Mouse (Mus musculus) G1E (cell line): ENCODE data around the gene Kcnn4. TPM values are rescaled to one million over a fixed set of nuclear protein-coding genes. Genes with fewer than 3 reads are reported as not detected.

Source experiments
- ATAC-seq: 2 replicates; pipeline ENCODE4 v1.8.0; 2016; ENCODE audit warnings: mild to moderate bottlenecking; ENCODE audit not compliant: insufficient number of reproducible peaks, poor library complexity, low FRiP score, severe bottlenecking; ENCODE audit errors: extremely low read depth
- DNase-seq: peaks from one replicate; pipeline ENCODE4 v3.0.0; 2012; ENCODE audit warnings: low spot score
- H3K27me3 ChIP-seq: 2 replicates; pipeline ENCODE4 v1.6.1; 2012; ENCODE audit warnings: mild to moderate bottlenecking, low read length, inconsistent platforms; ENCODE audit not compliant: insufficient read depth
- H3K36me3 ChIP-seq: replicated peaks from 2 replicates; pipeline ENCODE3; 2012; ENCODE audit warnings: mild to moderate bottlenecking, inconsistent platforms
- H3K4me1 ChIP-seq: 2 replicates; pipeline ENCODE4 v1.6.1; 2012; ENCODE audit warnings: low read depth, low read length, inconsistent platforms, mixed read lengths; ENCODE audit not compliant: insufficient read depth
- H3K4me3 ChIP-seq: 2 replicates; pipeline ENCODE4 v1.5.1; 2012; ENCODE audit warnings: low read depth, mild to moderate bottlenecking, inconsistent platforms, low read length, moderate library complexity, mixed read lengths
- H3K9me3 ChIP-seq: replicated peaks from 2 replicates; pipeline ENCODE4 v1.6.1; 2012; ENCODE audit warnings: inconsistent platforms
- CTCF ChIP-seq: IDR thresholded peaks from 2 replicates; pipeline ENCODE4 v1.5.1; 2012; ENCODE audit warnings: low read depth, low read length, inconsistent platforms, mixed read lengths
- GATA1 ChIP-seq: IDR thresholded peaks from 2 replicates; pipeline ENCODE4 v1.6.1; 2012; ENCODE audit warnings: borderline replicate concordance, low read length, inconsistent platforms, mixed read lengths
- GATA2 ChIP-seq: IDR thresholded peaks from 2 replicates; pipeline ENCODE4 v1.6.1; 2012; ENCODE audit warnings: low read depth, low read length, inconsistent platforms, borderline replicate concordance
- POLR2AphosphoS5 ChIP-seq: IDR thresholded peaks from 2 replicates; pipeline ENCODE4 v1.6.1; 2012; ENCODE audit warnings: low read depth, low read length, inconsistent platforms; ENCODE audit not compliant: insufficient replicate concordance
- TAL1 ChIP-seq: conservative IDR thresholded peaks from 2 replicates; pipeline ENCODE4 v1.6.1; 2012; ENCODE audit warnings: low read depth, low read length, inconsistent platforms, mixed read lengths
- polyA plus RNA-seq: library from polyadenylated mRNA; stranded (reverse); fragments of >175 nt; gene quantifications from 2 replicates; pipeline ENCODE4 v1.2.3, GENCODE M21; 2012
- total RNA-seq, 2 experiments: library from RNA; stranded (forward) in 1 of 2; stranded (reverse) in 1 of 2; fragments of 200-1000 nt in 1 of 2; fragments of >200 nt in 1 of 2; fragmentation: Nextera tagmentation in 1 of 2; gene quantifications; 2 replicates each; pipeline ENCODE4 v1.2.3; 2014 to 2017

Gene Kcnn4
- total and polyA plus RNA-seq, 3 experiments = 20.4 to 70.4 (median 40.3) TPM

DNA sequence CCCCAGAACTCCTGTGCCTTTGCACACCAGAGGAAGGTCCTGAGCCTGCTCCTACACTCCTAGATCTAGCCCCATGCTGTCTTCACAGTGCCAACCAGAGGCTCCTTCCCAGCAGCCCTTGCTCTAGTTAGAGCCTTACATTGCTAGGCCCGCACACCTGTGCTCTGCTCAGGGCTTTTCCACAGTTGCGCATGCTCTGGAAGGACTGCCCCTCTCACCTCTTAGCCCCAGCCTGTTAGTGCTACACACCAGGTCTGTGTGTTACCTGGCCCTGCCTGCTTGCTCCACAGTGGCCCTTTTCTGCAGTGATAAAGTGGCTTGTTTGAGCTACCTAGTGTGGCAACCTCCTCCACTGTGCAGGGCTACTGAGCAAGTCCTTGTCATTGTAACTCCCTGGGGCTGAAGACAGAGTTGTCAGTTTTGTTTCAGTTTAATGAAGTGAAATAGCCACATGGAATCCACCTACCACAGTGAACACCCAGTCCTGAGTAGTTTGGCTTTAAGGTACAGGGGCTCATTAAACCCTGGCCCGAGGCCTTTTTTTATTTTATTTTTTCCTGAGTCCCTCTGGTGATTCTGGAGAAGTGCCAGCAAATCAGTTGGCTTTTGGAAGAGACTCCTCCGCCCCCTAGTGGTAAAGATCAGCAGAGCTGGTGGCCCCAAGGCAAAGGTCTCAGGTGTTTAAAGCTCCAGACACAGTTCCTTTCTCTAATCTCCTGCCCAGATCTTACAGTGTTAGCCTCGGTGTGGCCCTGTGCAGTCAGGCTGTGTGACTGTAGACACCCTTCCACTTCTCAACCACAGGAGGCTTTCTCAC is 36.7 kb downstream of the Kcnn4 start:
- peak; percentile 48 for DNase-seq
- Histone ChIP-seq H3K9me3 (peaks cover 5% of the 10 kb centered on the region; the same call in 1 of the 2 replicates), H3K36me3 (peaks cover 95% of the 10 kb centered on the region), H3K4me1 (peaks cover 22% of the 10 kb centered on the region), H3K4me3 (no peak overlapping the region), H3K27me3 (no peaks in the 10 kb centered on the region)
- ATAC-seq = peak; percentile 54
- TF ChIP-seq CTCF = peak; percentile 27
- TF ChIP-seq GATA1 = no peak

DNA sequence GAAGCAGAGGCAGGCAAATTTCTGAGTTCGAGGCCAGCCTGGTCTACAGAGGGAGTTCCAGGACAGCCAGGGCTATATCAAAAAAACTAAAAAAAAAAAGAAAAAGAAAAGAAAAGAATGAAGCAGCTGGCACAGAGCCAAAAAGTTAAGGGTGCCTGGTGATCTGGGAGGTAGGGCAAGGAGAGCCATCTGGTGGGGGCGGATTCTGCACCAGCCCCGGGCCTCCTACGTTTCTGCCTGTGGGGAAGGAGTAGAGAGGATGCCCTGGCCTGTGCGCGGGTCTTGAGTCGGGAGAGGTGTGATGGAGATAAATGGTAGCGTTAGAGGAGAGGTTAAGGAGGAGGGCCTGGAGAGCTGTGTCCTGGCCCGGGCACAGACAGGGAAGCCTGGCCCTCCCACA is 38.1 kb downstream of the Kcnn4 start:
- no peak for ATAC-seq
- Histone ChIP-seq H3K4me1 (peaks cover 15% of the 10 kb centered on the region), H3K27me3 (no peaks in the 10 kb centered on the region), H3K36me3 (peaks cover 94% of the 10 kb centered on the region), H3K9me3 (no peaks in the 10 kb centered on the region), H3K4me3 (no peak overlapping the region)
- TF ChIP-seq GATA2 (no peak), CTCF (no peak), TAL1 (no peak), POLR2AphosphoS5 (no peak), GATA1 (no peak)
- DNase-seq = no peak

DNA sequence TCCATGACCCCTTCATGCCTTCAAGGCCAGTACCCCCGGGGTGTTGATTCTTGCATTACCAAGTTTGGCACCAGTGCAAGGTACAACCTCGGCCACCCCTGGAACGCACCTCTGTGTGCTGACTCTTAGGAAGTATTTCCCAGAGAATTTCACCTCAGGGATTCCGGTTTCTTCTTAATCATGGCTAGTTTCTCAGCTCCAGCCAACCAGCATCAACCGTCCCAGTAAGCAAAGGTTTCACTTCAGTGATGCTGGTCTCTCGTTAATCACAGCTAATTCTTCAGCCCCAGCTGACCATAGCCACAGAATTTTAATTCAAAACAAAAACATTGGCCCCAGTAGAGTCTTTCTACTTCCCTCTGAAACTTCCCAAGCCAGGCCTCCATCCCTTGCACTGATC is 40.1 kb downstream of the Kcnn4 start:
- Histone ChIP-seq H3K4me3 (no peak overlapping the region), H3K27me3 (no peaks in the 10 kb centered on the region), H3K4me1 (peaks cover 14% of the 10 kb centered on the region), H3K9me3 (no peaks in the 10 kb centered on the region), H3K36me3 (peaks cover 96% of the 10 kb centered on the region)
- TF ChIP-seq TAL1 (no peak), CTCF (no peak), POLR2AphosphoS5 (no peak), GATA2 (no peak), GATA1 (no peak)
- DNase-seq (no peak), ATAC-seq (no peak)

DNA sequence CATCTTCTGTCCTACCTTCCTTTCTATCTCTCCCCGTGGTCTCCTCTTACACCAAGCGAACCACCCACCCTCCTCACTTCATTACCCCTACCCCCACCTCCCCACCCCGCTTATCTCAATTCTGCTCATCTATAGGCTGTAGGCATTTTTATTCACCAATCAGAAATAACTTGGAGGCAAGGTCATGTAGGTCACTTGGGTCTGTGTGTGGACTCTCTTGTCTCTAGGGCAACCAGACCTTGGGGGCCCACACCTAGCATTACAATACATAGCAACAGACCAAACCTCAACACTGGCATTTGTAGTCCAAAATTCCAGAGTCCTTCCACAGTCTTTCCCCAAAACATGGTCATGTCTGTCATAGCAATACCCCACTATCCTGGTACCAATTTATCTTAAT is 40.8 kb downstream of the Kcnn4 start:
- no peak for TF ChIP-seq POLR2AphosphoS5
- TF ChIP-seq TAL1 = no peak
- TF ChIP-seq GATA1 = no peak
- TF ChIP-seq CTCF = no peak
- no peak for TF ChIP-seq GATA2
- Histone ChIP-seq H3K4me3 (no peak overlapping the region), H3K27me3 (no peaks in the 10 kb centered on the region)

DNA sequence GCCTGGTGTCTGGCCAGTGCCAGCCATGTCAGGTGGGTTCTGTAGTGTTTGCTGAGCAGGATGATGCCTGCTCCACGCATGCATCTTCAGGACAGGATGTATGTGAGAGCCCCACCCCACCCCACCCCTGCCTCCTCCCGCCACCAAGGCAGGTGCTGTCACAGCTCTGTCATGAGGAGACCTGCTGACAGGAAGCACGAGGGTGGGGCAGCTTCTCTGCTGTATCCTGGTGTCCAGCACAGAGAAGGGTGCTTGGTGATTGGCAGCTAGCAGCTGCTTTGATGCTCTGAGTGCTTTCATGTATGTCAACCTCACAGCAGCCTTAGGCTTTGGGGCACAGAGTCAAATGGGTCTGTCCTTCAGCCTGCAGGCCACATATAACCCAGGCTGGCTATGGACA is 43.6 kb downstream of the Kcnn4 start:
- no peak; the same call in 1 of the 2 replicates for ATAC-seq
- peaks cover 93% of the 10 kb centered on the region for H3K36me3 ChIP-seq
- H3K9me3 ChIP-seq = no peaks in the 10 kb centered on the region
- DNase-seq = no peak
- TF ChIP-seq GATA1 (no peak), GATA2 (no peak), POLR2AphosphoS5 (no peak)
- H3K27me3 ChIP-seq = no peaks in the 10 kb centered on the region
- H3K4me1 ChIP-seq = no peaks in the 10 kb centered on the region
- no peak overlapping the region for H3K4me3 ChIP-seq

More for the DNA sequence above, 40.8 kb downstream of the Kcnn4 start:
- H3K9me3 ChIP-seq = no peaks in the 10 kb centered on the region
- peaks cover 14% of the 10 kb centered on the region for H3K4me1 ChIP-seq
- DNase-seq = no peak
- ATAC-seq = no peak
- peaks cover 96% of the 10 kb centered on the region for H3K36me3 ChIP-seq

DNA sequence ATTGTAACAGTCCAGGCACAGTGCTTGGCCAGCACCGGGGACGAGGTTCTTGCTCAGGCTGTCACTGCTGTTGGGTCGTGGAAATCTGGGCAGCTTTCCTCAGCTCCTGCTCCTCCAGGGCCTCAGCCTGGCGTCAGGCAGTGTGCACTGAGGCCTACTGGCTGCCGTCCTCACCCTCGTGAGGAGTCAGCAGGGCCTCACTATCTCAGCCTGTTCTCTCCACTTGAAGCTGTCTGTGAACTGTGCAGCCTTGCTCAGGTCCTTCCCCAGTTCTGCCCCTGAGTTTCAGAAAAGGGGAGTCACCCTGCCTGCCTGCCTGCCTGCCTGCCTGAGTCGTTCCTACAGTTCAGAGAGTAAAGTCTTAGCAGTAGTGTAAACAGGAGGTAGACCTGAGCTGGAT is 45.2 kb downstream of the Kcnn4 start:
- Histone ChIP-seq H3K4me1 (no peaks in the 10 kb centered on the region), H3K36me3 (peaks cover 94% of the 10 kb centered on the region), H3K9me3 (no peaks in the 10 kb centered on the region), H3K27me3 (no peaks in the 10 kb centered on the region), H3K4me3 (no peak overlapping the region)
- no peak for TF ChIP-seq GATA1
- TF ChIP-seq CTCF = no peak
- TF ChIP-seq POLR2AphosphoS5 = no peak
- TF ChIP-seq TAL1 = no peak
- no peak for TF ChIP-seq GATA2
- DNase-seq = no peak
- no peak for ATAC-seq

DNA sequence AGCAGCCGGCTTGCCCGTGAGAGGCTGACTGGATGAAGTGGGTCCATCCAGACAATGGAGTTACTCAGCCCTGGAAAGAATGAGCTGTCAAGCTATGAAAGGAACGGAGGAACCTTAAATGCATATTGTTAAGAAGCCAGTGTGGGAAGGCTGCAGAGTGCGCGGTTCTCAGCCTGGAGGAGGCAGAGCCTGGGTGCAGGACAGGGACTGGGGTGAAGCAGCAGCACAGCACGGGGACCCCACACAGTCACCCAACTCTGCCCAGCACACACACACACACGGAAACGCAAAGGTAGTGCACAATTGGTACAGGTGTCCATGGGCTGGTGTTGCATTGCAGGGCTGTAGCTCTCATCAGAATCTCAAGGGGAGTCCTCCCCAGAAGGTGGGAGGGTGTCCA is 49.5 kb downstream of the Kcnn4 start:
- peaks cover 97% of the 10 kb centered on the region for H3K36me3 ChIP-seq
- no peaks in the 10 kb centered on the region for H3K9me3 ChIP-seq
- ATAC-seq = no peak

More for the DNA sequence above, 49.5 kb downstream of the Kcnn4 start:
- TF ChIP-seq POLR2AphosphoS5 (no peak), CTCF (no peak), GATA1 (no peak), GATA2 (no peak), TAL1 (no peak)
- Histone ChIP-seq H3K4me3 (no peak overlapping the region), H3K4me1 (no peaks in the 10 kb centered on the region), H3K27me3 (no peaks in the 10 kb centered on the region)
- no peak for DNase-seq
